Mouse (Mus musculus) lung, adult 2 months (tissue): ENCODE results near the gene Ppl.

Experiments
- CTCF ChIP-seq: fragments of 200-500 bp; IDR thresholded peaks from 2 replicates; pipeline ENCODE4 v1.5.1; 2011; ENCODE audit warnings: mild to moderate bottlenecking, low read length, control low read depth; ENCODE audit not compliant: insufficient read depth
- POLR2A ChIP-seq: fragments of 200-500 bp; IDR thresholded peaks from 2 replicates; pipeline ENCODE4 v1.6.1; 2011; ENCODE audit warnings: low read depth, mild to moderate bottlenecking, control low read depth, low read length, borderline replicate concordance; ENCODE audit errors: extremely low read depth

DNA sequence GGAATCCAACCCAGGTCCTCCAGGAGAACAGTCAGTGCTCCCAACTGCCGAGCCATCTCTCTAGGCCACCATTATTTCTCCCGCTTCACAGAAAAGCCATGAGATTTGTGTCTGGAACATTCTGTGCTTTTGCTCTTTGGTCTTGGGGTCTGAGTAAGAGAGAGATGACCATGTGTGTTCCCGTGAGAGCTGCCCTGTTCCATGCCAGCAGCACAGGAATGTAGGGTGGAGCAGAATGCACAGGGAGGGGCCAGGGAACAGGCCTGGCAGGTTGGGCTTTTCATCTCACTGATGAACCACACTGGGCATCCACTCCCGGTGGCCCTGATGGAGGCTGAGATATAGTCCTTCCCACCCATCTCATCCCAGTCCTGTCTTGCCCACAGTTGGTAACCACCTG is 12.8 kb downstream of the Ppl start:
- TF ChIP-seq CTCF = no peak
- no peak for TF ChIP-seq POLR2A
